Mouse (Mus musculus): ENCODE results near the gene Frmd3. TPM values are rescaled to one million over a fixed set of nuclear protein-coding genes. Genes with fewer than 3 reads are reported as not detected.
"Not testable (repeated sequence)": the region's sequence is repeated elsewhere in the genome, so short reads cannot be mapped to it uniquely, and the experiment has no call there.

Frmd3 gene
- polyA plus RNA-seq, 1 experiment from 2014 or later: 34.7 TPM

DNA sequence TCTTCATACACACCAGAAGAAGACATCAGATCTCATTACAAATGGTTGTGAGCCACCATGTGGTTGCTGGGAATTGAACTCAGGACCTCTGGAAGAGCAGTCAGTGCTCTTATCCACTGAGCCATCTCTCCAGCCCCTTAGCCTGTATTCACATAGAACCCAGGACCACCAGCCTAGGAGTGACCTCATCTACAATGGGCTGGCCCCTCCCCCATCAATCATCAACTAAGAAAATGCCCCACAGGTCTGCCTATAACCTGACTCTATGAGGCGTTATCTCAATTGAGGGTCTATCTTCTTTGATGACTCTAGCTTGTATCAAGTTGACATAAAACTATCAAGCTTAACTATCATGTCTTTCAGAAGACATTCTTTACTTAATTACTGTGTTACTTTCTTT lies 208.5 kb downstream of the Frmd3 start:
- not testable (repeated sequence) for ATAC-seq (ENCODE audit: low FRiP score, low read depth); H3K9ac ChIP-seq; H3K27me3 ChIP-seq; H3K4me1 ChIP-seq (replicated peaks); H3K4me2 ChIP-seq; H3K36me3 ChIP-seq; H3K4me3 ChIP-seq; H3K27ac ChIP-seq (replicated peaks); H3K9me3 ChIP-seq
- WGBS: 95% methylated on average over 1 of the region's 1 CpGs

DNA sequence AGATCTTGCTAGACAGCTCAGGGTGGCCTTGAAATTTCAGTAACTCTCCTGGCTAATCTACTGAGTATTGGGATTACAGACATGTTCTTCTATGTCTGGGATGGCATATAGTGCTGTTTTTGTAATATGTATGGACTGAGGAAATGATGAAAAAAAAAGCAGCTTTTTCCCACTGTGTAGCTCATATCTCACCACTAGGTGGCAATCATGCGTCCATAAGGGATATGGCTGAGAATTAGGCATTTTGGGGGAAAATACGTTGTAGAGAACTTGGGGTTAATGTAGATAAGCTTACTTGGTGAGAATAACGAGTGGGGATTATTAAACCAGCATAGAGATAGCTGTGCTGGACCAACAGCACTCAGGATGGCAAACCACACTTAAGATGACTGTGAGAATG lies 209.1 kb downstream of the Frmd3 start:
- Histone ChIP-seq H3K9ac (no peak overlapping the region), H3K9me3 (no peaks in the 10 kb centered on the region), H3K27me3 (no peaks in the 10 kb centered on the region), H3K4me2 (no peak overlapping the region), H3K4me3 (no peak overlapping the region), H3K36me3 (no peaks in the 10 kb centered on the region), H3K27ac (replicated peaks) (no peak overlapping the region), H3K4me1 (replicated peaks) (no peaks in the 10 kb centered on the region)
- 47% methylated on average over 3 of the region's 3 CpGs for WGBS
- ATAC-seq (ENCODE audit: low FRiP score, low read depth): no peak

DNA sequence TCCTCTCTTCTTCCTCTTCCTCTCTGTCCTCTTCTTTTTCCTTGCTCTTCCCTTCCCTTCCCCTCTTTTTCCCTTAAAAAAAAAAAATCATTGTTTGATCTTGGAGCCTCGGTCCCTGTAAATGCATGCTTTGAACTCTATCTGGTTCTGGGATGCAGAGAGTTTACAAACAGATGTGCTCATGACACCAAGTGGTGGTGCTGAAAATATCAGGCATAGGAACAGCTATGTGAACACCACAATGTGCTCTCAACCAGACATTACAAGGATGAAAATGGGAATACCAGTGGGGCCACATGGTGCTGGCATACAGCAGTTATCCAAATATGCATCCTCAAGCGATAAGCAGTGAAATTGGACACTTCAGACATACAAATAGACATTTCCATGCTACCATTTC lies 211.0 kb downstream of the Frmd3 start:
- Histone ChIP-seq H3K27ac (replicated peaks) (no peak overlapping the region), H3K4me3 (no peak overlapping the region), H3K4me1 (replicated peaks) (no peaks in the 10 kb centered on the region), H3K9ac (no peak overlapping the region), H3K36me3 (no peaks in the 10 kb centered on the region), H3K27me3 (no peaks in the 10 kb centered on the region), H3K4me2 (no peak overlapping the region), H3K9me3 (no peaks in the 10 kb centered on the region)
- no peak for ATAC-seq (ENCODE audit: low FRiP score, low read depth)
- WGBS: 68% methylated on average over 2 of the region's 2 CpGs

DNA sequence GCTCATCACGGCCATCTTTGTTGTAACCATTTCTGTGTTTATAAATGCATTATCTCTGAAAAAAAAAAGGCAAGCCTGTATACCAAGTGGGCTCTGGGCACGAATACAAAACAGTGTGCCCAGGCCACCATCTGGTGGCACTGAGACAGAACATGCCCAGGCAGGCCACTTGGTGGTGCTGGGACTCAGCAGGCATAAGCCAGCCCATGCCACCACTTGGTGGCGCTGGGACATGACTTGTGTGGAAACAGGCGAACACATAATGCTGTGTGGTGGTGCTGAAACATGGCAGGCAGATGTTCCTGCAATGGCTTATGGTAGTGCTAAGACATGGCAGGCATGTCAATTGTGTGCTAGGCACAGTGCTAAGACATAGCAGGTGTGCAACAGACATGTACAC lies 217.8 kb downstream of the Frmd3 start:
- H3K4me1 ChIP-seq (replicated peaks): no peaks in the 10 kb centered on the region
- no peaks in the 10 kb centered on the region for H3K27me3 ChIP-seq
- H3K4me2 ChIP-seq: no peak overlapping the region
- H3K9ac ChIP-seq: no peak overlapping the region
- H3K4me3 ChIP-seq: no peak overlapping the region
- ATAC-seq (ENCODE audit: low FRiP score, low read depth): 0 out of 2 replicates have a peak, but pooled peaks have one; percentile 5
- H3K36me3 ChIP-seq: no peaks in the 10 kb centered on the region
- H3K27ac ChIP-seq (replicated peaks): no peak overlapping the region
- WGBS: 84% methylated on average over 4 of the region's 4 CpGs
- no peaks in the 10 kb centered on the region for H3K9me3 ChIP-seq

DNA sequence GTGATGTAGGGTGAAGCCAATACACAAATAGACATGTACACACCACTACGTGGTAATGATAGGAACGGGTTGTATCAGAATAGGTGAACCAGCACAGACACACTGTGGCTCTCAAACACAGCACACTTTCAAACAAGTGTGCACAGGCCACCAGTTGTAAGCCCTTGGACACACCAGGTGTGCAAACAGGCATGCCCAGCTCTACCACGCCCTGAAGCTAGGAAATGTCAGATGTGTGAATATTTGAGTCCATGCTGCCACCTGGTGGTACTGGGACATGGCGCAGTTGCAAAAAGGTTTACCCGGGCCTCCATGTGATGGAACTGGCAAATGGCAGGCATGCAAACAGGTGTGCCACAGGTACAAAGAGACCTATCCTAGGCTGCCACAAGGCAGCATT lies 218.2 kb downstream of the Frmd3 start:
- Histone ChIP-seq H3K4me2 (no peak overlapping the region), H3K9me3 (no peaks in the 10 kb centered on the region), H3K4me3 (no peak overlapping the region), H3K4me1 (replicated peaks) (no peaks in the 10 kb centered on the region), H3K27me3 (no peaks in the 10 kb centered on the region), H3K36me3 (no peaks in the 10 kb centered on the region), H3K9ac (no peak overlapping the region), H3K27ac (replicated peaks) (no peak overlapping the region)
- 68% methylated on average over 5 of the region's 5 CpGs for WGBS
- peak; percentile 55; the same call in 1 of the 2 replicates for ATAC-seq (ENCODE audit: low FRiP score, low read depth)

DNA sequence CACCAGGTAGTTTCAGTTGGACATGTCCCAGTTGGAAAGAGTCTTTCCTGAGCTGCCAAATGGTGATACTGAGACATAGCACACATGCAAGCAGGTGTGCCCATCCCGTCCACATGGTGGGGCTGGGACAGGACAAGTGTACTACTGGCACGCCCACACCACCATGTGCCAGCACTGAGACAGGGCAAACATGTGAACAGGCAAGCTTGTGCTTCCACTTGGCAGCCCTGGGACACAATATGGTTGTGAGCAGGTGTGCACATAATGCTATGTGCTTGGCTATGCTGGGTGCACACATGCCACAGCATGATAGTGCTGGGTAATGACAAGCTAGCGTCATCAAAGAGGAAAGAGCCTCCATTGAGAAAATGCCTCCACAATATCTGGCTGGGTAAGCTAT lies 220.3 kb downstream of the Frmd3 start:
- Histone ChIP-seq H3K36me3 (no peaks in the 10 kb centered on the region), H3K27ac (replicated peaks) (no peak overlapping the region), H3K4me2 (no peak overlapping the region), H3K9ac (no peak overlapping the region), H3K4me3 (no peak overlapping the region), H3K9me3 (no peaks in the 10 kb centered on the region), H3K4me1 (replicated peaks) (no peaks in the 10 kb centered on the region), H3K27me3 (no peaks in the 10 kb centered on the region)
- WGBS: 81% methylated on average over 3 of the region's 3 CpGs
- no peak for ATAC-seq (ENCODE audit: low FRiP score, low read depth)

DNA sequence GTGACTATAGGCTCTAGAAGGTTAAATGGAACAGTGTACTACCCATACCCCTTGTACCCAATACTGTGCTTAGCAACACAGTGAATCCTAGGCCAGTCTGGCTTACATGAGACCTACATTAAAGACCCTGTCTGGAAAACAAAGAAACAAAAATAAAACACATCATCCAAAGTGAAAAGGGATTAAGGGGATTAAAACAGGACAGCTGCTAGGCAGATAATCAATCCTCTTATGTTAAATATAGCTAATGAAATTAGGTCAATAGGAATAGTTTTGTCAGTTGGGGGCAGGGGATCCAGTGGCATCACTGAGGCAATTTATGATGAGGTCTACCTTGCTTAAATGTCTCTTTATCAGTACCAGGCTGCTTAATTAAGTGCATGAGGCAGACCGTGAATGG lies 228.9 kb downstream of the Frmd3 start, which contains the start of gene Kdm4c:
TSS of gene Kdm4c (plus strand) at position 322 of the 400 bp plus-strand sequence.
- Histone ChIP-seq H3K9ac (no peak within 1 kb of the TSS), H3K9me3 (no peaks in the 10 kb centered on the region), H3K36me3 (no peaks in the 10 kb centered on the region), H3K4me3 (no peak within 1 kb of the TSS), H3K27me3 (no peaks in the 10 kb centered on the region), H3K27ac (replicated peaks) (no peak within 1 kb of the TSS), H3K4me1 (replicated peaks) (no peaks in the 10 kb centered on the region), H3K4me2 (no peak within 1 kb of the TSS)
- 87% methylated on average over 1 of the region's 1 CpGs for WGBS
- ATAC-seq (ENCODE audit: low FRiP score, low read depth): no peak

Other genes with a start within 250 kb of the Frmd3 start
- 0.32 and 0.66 TPM in 2 replicates for gene Rasef, start 222.4 kb upstream of the Frmd3 start, polyA plus RNA-seq (2015; fragmentation: Nextera tagmentation; extraction: Ambion mirVana)
- not detected in 2 replicates for gene Gm11758, start 137.2 kb upstream of the Frmd3 start, polyA plus RNA-seq (2015; fragmentation: Nextera tagmentation; extraction: Ambion mirVana)
- gene Gm11757, start 122.3 kb upstream of the Frmd3 start, polyA plus RNA-seq (2015; fragmentation: Nextera tagmentation; extraction: Ambion mirVana): not detected in 2 replicates
- gene Gm13871, start 107.5 kb upstream of the Frmd3 start, polyA plus RNA-seq (2015; fragmentation: Nextera tagmentation; extraction: Ambion mirVana): not detected in 2 replicates
- gene Gm11756, start 92.7 kb upstream of the Frmd3 start, polyA plus RNA-seq (2015; fragmentation: Nextera tagmentation; extraction: Ambion mirVana): not detected in 2 replicates
- gene 2310002L09Rik, start 62.6 kb upstream of the Frmd3 start, polyA plus RNA-seq (2015; fragmentation: Nextera tagmentation; extraction: Ambion mirVana): not detected in 2 replicates
- gene Kdm4c, start 229.1 kb downstream of the Frmd3 start, polyA plus RNA-seq (2015; fragmentation: Nextera tagmentation; extraction: Ambion mirVana): 14.8 and 15.4 TPM in 2 replicates